Mouse (Mus musculus): ENCODE data around the gene Map3k13.
"Not testable (repeated sequence)": the region's sequence is repeated elsewhere in the genome, so short reads cannot be mapped to it uniquely, and the experiment has no call there.

The Map3k13 gene

DNA sequence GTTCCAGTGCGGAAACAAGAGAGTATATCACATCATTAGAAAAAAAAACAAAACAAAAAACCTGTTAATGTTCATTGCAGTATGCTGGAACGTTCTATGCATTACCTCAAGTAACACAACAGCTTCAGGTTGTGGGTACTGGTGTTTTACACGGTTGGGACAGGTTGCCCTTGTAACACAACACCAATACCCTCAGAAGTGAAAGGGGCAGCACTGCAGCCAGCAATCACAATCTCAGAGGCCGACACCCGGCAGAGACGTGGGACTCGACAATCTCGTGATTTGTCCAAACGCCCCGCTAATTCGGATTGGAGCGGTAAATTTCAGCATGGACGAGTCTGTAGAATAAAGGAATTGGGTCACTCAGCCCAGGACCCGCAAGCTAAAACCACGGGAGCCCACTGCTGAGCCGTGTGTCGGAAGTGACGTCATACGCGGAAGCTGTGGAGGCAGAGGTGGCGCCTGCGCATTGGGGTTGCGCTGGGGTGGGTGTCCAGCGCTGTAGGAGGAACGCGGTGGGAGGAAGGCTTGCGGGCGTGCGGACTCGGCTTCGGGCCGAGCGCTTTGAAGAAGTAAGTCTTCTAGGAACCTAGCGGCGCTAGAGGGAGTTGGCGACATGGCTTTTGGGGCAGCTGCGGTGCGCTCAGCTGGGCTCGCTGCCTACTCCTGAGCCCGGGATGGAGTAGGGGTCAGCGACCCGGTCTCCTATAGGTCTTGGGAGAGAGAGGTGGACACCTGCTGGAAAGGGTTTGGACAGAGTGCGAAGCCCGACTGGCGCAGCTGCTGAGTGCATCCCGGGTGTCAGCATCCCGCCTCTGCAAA lies at the start of gene Map3k13:
Map3k13 (plus strand) TSS at position 472 of the 822 bp plus-strand sequence.
- peak; percentile 88 to 90 for DNase-seq

DNA sequence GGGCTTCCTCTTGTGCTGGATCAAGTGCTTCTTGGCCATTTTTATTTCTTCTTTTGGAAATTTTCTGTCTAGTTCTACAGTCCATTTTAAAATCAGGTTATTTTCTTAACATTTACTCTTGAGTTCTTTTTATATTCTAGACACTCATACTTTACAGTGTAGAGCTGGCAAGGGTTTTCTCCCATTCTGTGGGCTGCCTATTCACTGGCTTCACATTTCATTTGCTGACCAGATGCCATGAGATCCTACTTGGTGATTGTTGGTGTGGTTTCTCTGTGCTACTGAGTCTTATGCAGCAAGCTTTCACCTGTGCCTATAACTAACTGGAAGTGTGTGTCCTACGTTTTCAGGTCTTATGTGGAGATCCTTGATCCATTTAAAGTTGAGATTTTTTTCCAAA lies 35.7 kb upstream of the Map3k13 start:
- no peak for DNase-seq

DNA sequence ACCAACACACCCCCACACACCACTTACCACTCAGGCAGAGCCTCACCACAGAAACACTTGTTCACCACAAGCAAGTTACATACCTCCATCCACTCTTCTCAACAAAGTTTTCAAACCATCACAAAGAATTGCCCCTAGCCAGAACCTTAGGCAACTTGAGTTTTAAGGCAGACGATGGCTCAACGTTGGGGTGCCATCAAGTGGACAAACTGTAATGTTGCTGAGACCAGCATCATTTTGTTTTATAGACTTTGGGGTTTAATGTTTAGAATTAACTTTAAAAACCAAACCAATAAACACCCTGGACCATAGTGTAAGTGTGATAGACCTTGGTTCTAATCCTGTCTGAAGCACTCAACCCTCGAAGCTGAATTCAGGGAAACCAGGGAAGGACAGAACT lies 25.9 kb upstream of the Map3k13 start:
- no peak for DNase-seq

DNA sequence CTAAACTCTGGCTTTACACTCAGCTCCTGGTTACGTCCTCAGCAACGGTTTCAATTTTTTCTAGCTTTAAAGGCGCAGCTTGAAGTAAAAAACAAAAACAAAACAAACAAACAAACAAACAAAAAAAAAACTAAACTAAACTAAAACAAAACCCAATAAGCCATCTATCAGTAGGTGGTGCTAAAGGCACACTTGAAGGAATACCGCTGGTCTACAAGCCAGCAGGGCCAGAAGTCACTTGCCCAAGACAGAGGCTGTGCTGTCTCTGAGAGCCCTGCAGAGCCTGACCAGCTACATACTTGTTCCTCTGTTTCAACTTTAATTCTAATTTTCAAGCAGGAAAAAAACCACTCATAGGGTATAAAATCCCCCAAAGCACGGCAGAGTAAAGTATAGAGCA lies 24.5 kb upstream of the Map3k13 start:
- DNase-seq, result no peak

DNA sequence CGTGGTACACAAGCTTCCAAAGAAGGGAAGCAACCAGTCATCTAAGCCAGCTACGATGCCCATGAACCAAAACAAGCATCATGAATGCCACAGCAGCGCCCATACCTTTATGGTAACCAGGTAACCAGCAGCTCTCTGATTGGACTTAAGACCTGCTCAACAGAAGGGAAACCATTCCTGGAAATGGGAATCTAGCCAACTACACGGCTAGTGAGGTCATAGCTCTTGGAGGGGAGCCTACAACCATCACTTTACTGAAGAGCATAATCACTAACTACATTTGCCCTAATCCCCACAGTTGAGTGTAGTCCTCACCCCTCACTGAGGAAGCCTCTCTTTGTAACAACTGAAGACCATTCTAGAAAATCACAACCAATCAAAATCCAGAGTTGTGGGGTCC lies 19.4 kb upstream of the Map3k13 start:
- DNase-seq, result no peak

DNA sequence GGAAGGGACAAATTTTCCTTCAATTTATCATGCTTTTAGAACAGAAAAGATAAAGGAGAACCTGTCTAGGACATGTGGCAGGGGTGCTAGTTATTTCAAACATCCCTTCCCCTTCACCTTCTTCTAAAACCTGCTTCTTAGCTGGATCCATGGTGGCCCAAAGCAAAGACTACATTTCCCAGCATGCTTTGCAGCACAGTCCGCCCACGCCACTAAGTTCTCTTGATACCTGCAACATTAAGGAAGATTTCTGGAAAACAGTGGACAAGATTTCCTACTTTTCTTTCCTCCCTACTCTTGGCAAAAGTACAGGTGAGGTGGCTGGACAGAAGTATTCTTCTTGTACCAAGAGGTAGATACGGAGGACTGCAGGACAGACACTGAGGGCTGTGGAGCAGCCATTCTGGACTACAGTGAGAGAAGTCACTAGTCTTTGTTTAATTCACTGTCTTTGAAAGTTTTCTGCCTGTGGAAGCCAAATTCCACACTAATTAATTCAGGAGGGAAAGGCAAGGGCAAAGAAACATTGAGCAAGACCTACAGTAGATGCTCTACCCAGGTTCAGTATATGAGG lies 15.8 kb upstream of the Map3k13 start:
- DNase-seq, result no peak

DNA sequence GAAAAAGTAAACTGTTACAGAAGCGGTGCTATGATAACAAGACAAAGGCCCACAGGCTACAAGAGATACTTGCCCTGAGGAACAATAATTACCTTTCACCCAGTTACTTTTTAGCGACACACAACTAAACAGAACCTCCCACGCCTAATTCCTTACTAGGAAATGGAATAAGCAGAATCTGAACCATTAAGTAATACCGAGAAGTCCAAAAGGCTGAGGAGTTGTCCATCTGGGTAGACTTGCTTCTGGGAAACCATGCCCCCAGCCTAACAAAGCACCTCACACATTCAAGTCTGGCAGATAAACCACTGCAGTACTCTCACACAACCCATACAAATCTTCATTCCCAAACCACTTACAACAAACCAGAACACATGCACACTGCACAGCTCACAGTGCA lies 15.0 kb upstream of the Map3k13 start:
- DNase-seq, result no peak

DNA sequence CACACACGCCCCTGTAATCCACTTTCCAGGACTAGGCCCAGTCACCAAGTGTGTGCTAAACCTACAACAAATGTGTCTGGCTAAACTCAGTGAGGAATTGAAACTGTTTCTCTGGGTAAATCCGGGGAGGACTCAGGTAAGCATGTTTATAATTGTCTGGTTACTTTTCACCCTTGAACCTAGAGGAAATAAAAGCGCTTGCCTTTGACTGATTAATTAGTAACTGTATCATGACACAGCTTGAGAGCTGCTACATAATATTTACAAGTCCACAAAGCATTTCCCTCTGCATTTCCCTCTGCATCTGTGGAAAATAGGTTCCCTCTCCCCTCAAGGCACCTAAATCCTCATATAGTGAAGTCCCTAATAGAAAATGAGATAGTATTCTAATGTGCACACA lies 12.9 kb upstream of the Map3k13 start:
- DNase-seq, result no peak

DNA sequence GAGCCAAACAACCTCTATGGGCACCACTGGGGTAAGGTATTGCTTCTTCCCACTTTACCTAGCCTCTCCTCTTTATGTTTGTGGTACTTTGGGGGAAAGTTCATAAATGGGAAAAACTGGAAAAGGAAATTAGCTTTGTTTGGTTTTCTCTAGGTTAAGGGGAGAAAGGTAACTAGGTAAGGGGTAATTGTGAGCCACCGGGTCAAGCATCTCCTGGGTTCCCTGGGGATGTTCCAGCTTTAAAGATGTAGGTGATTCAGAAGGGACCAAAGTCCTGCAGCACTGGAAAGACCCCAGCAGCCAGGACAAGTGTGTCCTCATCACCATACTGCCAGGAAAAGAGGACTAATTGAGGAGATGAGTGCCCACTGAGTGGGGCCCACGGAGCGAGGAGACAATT lies 12.3 kb upstream of the Map3k13 start:
- no peak for DNase-seq

DNA sequence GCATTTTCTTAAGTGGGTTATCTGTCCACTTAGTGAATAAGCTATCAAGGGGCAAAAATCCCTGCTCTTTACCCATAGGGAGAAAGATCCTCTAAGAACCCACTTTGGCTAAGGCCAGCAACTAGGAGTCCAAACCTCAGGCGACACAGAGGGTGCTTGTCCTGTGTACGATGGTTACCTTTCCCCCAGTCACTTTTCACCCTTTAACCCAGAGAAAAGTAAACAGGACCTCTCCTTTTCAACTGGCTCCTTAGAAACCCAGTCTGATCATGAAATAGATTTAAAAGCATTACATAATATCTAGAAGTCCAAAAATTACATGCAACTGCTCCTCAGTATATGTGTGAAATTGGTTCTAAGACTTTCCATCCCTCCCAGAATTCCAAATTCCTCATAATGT lies 11.3 kb upstream of the Map3k13 start:
- DNase-seq, result no peak

DNA sequence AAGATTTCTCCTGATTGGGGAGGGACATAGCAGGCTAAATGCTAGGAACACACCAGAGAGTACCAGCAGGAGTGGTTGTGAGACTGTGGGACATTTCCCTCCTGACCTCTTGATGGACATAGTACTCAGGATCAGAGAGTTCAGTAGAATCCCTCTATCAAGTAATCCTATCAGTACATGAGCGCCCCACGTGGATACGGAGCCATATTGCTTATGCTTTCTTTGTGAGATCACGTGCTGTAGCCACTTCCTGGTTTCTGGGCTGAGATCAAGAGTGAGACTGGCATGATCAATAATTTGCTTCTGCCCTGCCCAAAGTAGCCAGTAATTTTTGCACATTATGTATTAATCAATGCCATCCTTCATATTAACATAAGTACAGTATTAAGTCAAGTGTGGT lies 9.1 kb upstream of the Map3k13 start:
- no peak for DNase-seq

DNA sequence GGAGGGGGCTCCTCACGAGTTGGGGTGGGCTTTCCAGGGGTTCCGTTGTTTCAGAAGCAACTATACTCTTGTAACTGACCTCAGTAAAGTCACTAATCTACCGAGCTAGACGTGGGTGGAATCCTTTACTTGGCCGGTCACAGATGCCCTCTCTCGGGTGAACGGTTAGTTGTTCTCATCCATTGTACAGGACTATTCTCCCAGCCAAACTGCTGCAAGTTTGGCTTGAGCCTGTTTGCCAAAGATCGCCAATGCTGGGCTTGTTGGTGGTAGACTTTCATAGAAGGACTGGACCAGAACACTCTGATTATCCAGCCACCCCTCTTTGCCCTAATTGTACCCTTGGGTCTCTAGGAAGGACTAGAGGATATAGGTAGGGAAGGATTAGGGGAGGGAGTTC lies 7.8 kb upstream of the Map3k13 start:
- no peak for DNase-seq

DNA sequence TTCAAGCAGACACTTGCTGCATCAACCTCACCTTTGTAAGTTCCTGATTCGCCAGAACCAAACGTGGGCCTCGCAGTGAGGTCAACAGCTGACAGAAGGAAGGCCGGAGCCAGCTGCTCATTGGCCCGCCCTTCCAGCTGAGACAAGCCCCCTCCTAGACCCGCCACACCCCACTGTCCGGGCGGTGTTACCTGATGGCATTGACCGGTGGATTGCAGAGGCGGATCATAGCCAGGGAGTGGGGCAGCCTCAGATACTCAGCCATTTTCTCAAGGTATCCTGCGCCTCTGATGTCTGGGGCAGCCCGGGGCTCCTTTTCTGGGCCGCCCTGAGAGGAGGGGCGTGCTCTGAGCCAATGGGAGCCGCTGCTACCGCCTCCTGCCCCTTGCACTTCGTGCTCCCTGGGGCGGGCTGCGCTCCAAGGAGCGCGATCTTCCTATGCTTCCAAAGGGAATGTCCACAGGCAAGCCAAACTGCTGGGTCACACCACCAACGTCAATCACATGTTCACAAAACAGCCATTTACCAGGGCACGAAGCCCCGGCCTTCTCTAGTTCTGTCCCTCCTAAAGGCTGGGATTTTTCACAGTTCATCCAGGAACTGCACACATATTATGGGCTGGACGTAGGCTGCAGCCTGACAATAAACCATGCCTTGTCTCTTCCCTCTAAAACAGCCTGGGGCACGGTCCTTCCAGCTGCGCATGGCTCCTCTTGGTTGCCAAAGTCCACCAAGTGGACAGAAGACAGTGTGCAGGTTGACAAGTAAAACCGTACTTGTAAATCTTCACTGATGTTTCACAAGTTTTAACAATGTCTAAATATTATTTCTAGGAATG lies 6.4 kb upstream of the Map3k13 start, which contains the start of gene Ehhadh:
Ehhadh (minus strand) TSS at position 292 of the 838 bp plus-strand sequence.
- DNase-seq, result peak; percentile 61 to 65

DNA sequence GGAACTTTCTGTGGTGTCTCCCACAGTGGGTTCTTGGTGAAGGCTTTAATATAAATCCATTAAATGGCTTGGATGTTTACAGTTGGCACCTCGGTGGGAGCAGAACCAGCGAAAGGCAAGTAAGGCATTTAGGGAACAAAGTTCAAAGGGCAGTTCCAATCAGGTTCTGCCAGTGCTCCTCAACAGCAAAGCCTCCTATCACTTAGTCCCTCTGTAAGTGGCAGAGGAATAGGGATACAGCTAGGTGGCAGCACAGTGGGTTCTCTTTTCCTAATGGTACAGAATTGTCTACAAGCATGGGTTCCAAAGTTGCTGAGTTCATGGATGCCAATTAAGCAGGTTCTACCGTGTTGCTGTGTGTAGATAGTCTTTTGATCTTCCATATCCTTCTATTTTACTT lies 5.6 kb upstream of the Map3k13 start:
- no peak for DNase-seq

DNA sequence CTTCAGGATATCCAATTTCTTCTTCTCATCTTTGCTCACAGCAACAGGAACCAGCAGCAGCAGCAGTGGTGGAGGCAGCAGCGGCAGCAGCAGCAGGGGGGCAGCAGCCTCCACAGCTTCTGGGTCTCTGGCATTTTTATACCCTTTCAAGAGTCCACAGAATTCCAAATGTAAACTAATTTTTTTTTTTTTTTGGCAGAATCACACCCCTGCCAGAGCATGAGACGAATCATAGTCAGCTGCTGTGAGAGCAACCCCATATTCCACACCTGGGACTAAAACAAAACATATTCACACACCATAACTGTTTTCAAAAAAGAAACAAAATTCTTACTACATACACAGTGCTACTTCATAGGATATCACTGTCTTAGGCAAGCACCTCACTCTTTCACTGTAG lies 5.0 kb upstream of the Map3k13 start:
- DNase-seq, result no peak

DNA sequence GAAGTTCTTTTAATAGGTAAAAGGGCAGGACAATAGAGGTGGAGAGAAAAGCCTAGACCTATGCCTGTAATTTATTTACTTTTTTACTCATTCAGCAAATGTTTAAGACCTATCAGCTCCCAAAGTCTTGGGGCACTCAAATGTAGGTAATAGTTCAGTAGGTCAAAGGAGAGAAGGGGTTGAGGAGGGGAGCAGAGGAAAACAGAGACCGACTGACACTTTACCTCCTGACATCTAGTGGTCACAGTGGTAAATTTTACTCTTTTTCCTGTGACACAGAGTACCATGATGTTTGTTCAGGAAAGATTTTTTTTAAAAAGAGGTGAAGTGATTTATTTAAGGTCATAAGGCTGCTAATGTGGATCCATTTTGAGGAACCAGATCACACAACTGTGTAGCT lies 3.7 kb upstream of the Map3k13 start:
- DNase-seq, result no peak

DNA sequence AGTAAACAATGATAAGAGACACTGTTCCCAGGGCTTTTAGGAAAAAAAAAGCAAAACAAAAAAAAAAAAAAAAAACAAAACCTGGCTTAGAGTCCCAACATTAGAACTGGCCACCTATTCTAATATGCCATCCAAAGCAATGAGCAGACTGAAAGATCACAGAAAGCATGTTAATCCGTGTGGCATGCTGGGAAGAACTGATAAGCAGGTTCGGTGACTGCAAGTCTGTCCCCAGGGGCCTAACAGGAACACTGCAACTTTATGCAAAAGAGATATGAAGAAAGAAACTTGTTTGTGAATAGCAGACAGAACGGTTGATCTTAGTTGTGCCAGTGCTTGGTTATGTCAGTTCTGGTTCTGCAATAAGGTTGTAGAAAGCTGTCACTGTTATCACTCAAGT lies 2.4 kb upstream of the Map3k13 start:
- DNase-seq, result no peak

DNA sequence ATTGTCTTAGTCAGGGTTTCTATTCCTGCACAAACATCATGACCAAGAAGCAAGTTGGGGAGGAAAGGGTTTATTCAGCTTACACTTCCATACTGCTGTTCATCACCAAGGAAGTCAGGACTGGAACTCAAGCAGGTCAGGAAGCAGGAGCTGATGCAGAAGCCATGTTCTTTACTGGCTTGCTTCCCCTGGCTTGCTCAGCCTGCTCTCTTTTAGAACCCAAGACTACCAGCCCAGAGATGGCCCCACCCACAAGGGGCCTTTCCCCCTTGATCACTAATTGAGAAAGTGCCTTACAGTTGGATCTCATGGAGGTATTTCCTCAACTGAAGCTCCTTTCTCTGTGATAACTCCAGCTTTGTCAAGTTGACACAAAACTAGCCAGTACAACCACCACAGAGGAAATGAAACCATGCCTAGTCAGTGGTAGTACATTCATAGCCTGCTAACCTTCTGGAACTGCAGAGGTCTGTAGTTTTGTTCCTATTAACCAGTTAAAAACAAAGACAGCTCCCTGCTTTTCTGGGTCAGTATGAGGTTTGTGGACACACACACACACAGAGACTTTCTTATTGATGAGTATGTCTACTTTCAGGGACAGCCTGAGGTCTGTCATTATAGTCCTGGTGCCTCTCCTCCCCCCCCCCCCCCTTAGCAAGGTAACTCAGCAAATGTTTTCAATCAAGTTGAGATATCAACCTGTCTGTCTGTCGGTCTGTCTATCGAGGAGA lies 901 bp upstream of the Map3k13 start:
- not testable (repeated sequence) for DNase-seq

DNA sequence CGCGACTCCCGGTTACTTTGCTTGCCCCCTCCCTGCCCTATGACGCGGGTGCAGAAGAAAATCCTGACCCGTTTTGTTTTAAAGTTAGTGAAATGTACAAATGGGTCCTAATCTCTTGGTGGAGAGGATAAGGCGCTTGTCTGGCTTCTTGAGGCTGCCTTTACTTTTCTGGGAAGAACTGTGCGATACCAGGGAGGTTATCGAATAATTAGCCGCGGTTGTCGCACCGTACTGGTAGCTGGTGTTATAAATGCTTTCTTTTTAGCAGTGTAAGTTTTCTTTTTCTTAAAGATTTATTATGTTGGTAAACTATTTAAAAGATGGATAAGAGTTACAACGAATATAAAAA lies 525 bp downstream of the Map3k13 start:
- DNase-seq, result no peak

DNA sequence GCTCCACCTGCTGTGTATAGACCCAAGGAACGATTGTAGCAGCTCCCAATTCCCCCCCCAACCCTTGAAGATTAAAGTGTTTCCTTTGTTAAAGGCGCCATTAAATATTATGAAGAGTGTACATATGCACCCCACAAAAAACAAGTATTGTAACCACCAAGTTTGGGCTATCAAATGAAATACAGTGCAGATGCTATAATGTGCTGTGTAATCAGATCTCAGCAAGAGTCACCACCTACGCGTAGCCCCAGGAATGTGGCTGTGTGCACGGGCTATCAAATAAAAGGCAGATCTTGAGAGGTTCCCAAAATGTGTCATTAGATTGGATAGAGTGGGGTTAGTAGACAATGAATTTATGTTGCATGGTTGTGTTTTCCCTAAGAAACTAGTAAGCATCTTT lies 925 bp downstream of the Map3k13 start:
- no peak for DNase-seq

DNA sequence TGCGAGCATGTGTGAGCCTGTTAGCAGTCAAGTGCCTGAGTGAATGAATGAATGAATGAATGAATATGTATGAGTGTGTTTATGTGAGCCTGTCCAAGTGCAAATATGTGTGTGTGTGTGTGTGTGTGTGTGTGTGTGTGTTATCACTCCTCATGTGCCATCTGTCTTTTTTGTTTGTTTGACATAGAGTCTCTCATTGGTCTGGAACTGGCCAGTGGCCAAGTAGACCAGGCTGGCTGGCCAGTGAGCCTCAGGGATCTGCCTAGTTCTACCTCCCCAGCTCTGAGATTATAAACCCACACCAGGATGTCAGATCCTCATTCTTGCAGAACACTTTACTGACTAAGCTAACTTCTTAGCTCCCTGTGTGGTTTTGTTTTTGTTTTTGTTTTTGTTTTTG lies 10.1 kb downstream of the Map3k13 start:
- no peak for DNase-seq

DNA sequence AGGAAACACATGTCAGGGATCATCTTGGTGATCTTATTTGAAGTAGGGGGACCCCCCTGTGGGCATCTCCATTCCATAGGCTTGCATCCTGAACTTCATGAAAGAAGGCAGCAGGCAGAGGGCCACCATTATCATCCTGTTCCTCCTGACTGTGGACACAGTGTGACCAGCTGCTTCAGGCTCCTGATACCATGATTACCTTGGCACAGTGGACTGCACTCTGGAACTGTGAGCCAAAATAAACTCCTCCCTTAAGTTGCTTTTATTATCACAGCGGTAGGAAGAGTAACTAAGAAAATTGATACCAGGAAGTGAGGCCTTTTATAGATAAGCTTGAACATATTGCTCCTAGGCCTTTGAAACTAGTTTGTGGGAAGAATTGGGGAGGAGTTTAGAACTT lies 12.7 kb downstream of the Map3k13 start:
- DNase-seq, result no peak

DNA sequence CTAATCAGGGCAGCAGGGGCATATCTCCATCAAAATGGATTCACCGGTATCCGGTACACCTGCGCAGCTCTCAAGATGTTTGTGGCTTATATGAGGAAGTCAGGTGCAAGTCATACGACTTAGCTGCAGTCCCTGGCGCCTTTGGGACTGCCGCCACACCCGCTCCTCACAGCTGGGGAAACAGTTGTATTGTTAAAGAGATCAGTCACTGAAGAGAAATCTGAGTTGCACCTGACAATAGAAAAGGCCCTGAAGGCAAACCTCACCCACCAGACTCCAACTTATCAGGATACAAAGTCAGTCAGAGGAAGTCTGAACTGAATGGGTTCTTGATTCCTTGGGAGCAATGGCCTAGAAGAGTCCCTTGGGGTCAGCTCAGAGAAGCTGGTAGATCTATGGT lies 13.6 kb downstream of the Map3k13 start:
- peak; percentile 48 to 64 for DNase-seq
